Mouse (Mus musculus) lung, embryonic 16.5 days (tissue): ENCODE results near the gene Zfp661. TPM values are rescaled to one million over a fixed set of nuclear protein-coding genes. Genes with fewer than 3 reads are reported as not detected.

Experiments
- ATAC-seq: fragments of 200-750 bp; cut with Nextera tagmentation; 2 replicates; pipeline ENCODE4 v1.8.0; 2017; ENCODE audit warnings: low read depth, mild to moderate bottlenecking, moderate library complexity
- H3K27ac ChIP-seq: fragments of 300-500 bp; sonication (generic); 2 replicates; pipeline ENCODE4 v1.5.1; 2014; ENCODE audit warnings: mild to moderate bottlenecking, control low read depth, low read length
- H3K27me3 ChIP-seq: fragments of 300-500 bp; sonication (generic); 2 replicates; pipeline ENCODE4 v1.6.1; 2014; ENCODE audit warnings: low read depth, low read length, mixed read lengths; ENCODE audit not compliant: control insufficient read depth, insufficient read depth
- H3K36me3 ChIP-seq: fragments of 300-500 bp; sonication (generic); 2 replicates; pipeline ENCODE4 v1.6.1; 2014; ENCODE audit warnings: low read length; ENCODE audit not compliant: control insufficient read depth, insufficient read depth
- H3K4me1 ChIP-seq: fragments of 300-500 bp; sonication (generic); replicated peaks from 2 replicates; pipeline ENCODE4 v1.6.1; 2014; ENCODE audit warnings: low read length, mixed read lengths; ENCODE audit not compliant: control insufficient read depth, insufficient read depth
- H3K4me2 ChIP-seq: fragments of 300-500 bp; sonication (generic); 2 replicates; pipeline ENCODE4 v1.6.1; 2014; ENCODE audit warnings: low read depth, low read length, control low read depth
- H3K4me3 ChIP-seq: fragments of 300-500 bp; sonication (generic); 2 replicates; pipeline ENCODE4 v1.5.1; 2014; ENCODE audit warnings: mild to moderate bottlenecking, low read length, control low read depth
- H3K9ac ChIP-seq: fragments of 300-500 bp; sonication (generic); 2 replicates; pipeline ENCODE4 v1.6.1; 2014; ENCODE audit warnings: low read length, control low read depth
- H3K9me3 ChIP-seq: fragments of 300-500 bp; sonication (generic); 2 replicates; pipeline ENCODE4 v1.6.1; 2016; ENCODE audit warnings: low read length; ENCODE audit not compliant: control insufficient read depth
- WGBS: fragments of 180-500 bp; shearing (Covaris S2); extraction: QIAGEN DNeasy Blood & Tissue Kit; methylation state at CpG from one replicate; pipeline ENCODE4 v1.1.7; 2014; 5-methylcytosine and 5-hydroxymethylcytosine counted together
- polyA plus RNA-seq: library from polyadenylated mRNA; unstranded; fragments of >200 nt; fragmentation: Nextera tagmentation; extraction: Ambion mirVana; gene quantifications from 2 replicates; pipeline ENCODE4 v1.2.1, GENCODE M21; 2015

The Zfp661 gene
- polyA plus RNA-seq, 1 experiment from 2014 or later, result 4.3 TPM

DNA sequence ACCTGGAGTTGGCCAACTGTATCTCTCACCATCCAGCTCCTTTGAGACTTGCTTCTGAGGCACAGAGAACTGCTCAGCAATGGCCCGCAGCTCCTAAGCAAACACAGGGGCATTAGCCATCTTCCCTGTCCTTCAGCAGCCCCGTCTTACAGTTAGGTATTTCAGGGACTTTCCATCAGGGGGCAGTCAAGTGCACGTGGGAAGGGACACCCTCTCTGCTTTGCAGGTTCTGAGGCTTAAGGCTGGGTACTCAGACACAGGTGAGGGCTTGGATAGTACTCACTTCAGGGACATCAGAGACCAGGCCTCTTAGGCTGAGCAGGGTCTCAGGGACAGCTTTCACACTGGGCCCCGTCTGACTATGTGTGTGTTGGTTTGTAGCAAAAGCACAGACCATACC, 47.4 kb downstream of the Zfp661 start:
- no peak overlapping the region for H3K4me2 ChIP-seq
- H3K9ac ChIP-seq, result no peak overlapping the region
- no peaks in the 10 kb centered on the region for H3K9me3 ChIP-seq
- ATAC-seq, result no peak; the same call in 1 of the 2 replicates
- 16% methylated on average over 4 of the region's 4 CpGs for WGBS
- peaks cover 19% of the 10 kb centered on the region; the same call in 1 of the 2 replicates for H3K27me3 ChIP-seq
- H3K4me3 ChIP-seq, result no peak overlapping the region
- 0 out of 2 replicates have a peak, but pooled peaks cover 2% of the 10 kb centered on the region for H3K4me1 ChIP-seq
- H3K36me3 ChIP-seq, result no peaks in the 10 kb centered on the region
- no peak overlapping the region for H3K27ac ChIP-seq

DNA sequence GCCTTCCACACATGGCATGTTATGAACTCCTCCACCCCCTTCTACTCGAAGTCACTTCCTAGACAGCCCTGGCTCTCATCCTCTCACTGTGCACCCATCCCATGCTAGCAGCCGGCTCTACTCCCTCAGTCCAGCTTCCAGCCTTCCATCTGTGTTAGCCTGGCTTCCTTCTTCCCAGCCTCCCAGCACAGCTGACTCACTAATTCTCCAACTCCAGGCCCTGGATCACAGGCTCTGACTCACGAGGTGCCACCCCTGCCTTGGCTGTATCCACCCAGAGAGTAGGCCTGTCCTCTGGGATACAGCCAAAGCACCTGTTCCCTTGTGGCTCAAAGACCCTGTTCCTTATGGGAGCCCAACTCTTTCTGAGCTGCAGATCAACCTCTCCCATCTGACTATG, 49.3 kb downstream of the Zfp661 start:
- Histone ChIP-seq H3K4me1 (0 out of 2 replicates have a peak, but pooled peaks cover 2% of the 10 kb centered on the region), H3K4me2 (no peak overlapping the region), H3K27me3 (peaks cover 19% of the 10 kb centered on the region; the same call in 1 of the 2 replicates), H3K9me3 (no peaks in the 10 kb centered on the region), H3K36me3 (no peaks in the 10 kb centered on the region), H3K27ac (no peak overlapping the region), H3K9ac (no peak overlapping the region), H3K4me3 (no peak overlapping the region)
- ATAC-seq, result no peak
- 50% methylated on average over 3 of the region's 3 CpGs for WGBS

DNA sequence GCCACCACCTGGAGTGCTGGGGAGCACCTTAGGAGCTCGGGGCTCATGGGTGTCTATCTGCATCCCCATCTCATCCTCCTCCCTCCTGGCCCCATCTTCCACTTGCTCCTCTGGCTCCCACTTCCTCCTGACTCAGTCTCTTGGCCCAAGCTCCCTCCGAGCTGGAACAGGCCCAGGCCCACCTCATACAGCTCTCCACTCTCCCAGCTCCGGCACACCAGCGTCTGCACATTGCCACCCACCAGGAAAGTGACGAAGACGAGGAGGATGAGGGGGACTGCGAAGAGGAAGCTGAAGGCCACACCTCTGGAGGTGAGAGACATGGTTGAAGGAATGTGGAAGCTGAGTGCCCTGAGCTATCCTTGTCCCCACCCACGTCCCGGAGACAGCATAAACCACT, 51.5 kb downstream of the Zfp661 start:
- Histone ChIP-seq H3K36me3 (no peaks in the 10 kb centered on the region), H3K4me2 (no peak overlapping the region), H3K4me3 (no peak overlapping the region), H3K9me3 (no peaks in the 10 kb centered on the region), H3K9ac (no peak overlapping the region), H3K27me3 (peaks cover 3% of the 10 kb centered on the region; the same call in 1 of the 2 replicates), H3K27ac (no peak overlapping the region), H3K4me1 (no peaks in the 10 kb centered on the region)
- no peak for ATAC-seq
- 72% methylated on average over 9 of the region's 9 CpGs for WGBS

DNA sequence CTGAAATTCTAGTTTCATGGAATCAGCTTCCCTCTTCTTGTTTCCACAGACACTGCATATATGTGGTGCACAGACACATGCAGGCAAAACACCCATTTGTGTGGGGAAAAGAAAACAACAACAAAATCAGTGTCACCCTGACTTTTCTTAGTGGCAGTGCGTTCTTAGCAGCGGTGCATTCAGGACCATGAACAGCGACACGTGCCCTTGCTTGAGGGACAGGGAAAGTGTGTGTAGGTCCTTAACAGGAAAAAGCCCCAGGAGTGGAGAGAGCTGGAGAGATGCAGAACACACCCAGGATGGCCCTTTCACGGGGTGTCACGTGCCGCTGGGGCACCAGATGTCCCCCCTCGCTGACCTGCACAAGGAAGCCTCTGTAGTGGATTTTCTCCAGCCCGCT, 54.5 kb downstream of the Zfp661 start:
- WGBS, result 8% methylated on average over 9 of the region's 9 CpGs
- Histone ChIP-seq H3K9ac (no peak overlapping the region), H3K4me1 (no peaks in the 10 kb centered on the region), H3K4me3 (no peak overlapping the region), H3K27me3 (no peaks in the 10 kb centered on the region), H3K4me2 (no peak overlapping the region), H3K27ac (no peak overlapping the region), H3K9me3 (no peaks in the 10 kb centered on the region), H3K36me3 (no peaks in the 10 kb centered on the region)
- no peak for ATAC-seq

DNA sequence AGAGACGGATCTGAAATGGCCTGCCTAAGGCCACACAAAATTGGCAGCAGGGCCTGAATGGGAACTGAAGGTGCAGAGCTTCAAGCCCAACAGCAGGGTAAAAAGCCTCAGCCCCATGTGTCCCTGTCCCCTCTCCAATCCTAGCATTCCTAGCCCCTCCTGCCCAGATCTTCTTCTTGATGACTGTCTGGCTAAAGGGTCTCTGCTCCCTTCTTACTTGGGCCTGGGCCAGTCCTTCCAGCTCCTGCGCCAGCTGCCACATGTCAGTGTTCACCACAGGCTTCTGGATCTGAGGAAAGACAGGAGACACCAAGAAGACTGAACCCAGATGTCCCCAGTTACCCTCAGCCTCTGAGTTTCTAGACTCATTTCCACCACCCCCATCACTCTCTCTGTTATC, 55.3 kb downstream of the Zfp661 start:
- H3K36me3 ChIP-seq, result no peaks in the 10 kb centered on the region
- no peak overlapping the region for H3K9ac ChIP-seq
- H3K27me3 ChIP-seq, result no peaks in the 10 kb centered on the region
- no peaks in the 10 kb centered on the region for H3K9me3 ChIP-seq
- 69% methylated on average over 2 of the region's 2 CpGs for WGBS
- H3K4me1 ChIP-seq, result no peaks in the 10 kb centered on the region
- H3K4me2 ChIP-seq, result no peak overlapping the region
- no peak overlapping the region for H3K4me3 ChIP-seq
- no peak overlapping the region for H3K27ac ChIP-seq
- ATAC-seq, result 0 out of 2 replicates have a peak, but pooled peaks have one; percentile 34

DNA sequence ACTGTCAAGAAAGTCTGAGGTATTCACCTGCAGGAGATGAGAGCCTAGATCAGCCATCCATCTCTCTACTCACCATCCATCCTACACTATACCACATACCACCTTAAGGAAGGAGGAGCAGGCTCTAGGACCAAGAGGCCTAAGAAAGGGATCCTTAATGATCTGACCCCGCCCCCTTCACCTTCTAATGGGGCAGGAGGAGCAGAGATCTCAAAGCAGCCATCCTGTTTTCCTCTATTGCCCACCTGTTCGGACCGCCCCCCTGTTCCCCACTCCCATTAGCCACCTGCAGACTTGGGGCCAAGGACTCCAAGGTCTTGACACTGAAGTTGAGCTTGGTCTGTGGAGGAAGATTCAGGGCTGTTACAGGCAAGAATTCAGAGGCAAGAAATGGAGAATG, 56.5 kb downstream of the Zfp661 start:
- H3K9ac ChIP-seq, result no peak overlapping the region
- H3K27me3 ChIP-seq, result no peaks in the 10 kb centered on the region
- H3K9me3 ChIP-seq, result no peaks in the 10 kb centered on the region
- H3K36me3 ChIP-seq, result no peaks in the 10 kb centered on the region
- no peak overlapping the region for H3K27ac ChIP-seq
- no peak for ATAC-seq
- no peak overlapping the region for H3K4me3 ChIP-seq
- H3K4me2 ChIP-seq, result no peak overlapping the region
- 66% methylated on average over 3 of the region's 3 CpGs for WGBS
- H3K4me1 ChIP-seq, result no peaks in the 10 kb centered on the region

DNA sequence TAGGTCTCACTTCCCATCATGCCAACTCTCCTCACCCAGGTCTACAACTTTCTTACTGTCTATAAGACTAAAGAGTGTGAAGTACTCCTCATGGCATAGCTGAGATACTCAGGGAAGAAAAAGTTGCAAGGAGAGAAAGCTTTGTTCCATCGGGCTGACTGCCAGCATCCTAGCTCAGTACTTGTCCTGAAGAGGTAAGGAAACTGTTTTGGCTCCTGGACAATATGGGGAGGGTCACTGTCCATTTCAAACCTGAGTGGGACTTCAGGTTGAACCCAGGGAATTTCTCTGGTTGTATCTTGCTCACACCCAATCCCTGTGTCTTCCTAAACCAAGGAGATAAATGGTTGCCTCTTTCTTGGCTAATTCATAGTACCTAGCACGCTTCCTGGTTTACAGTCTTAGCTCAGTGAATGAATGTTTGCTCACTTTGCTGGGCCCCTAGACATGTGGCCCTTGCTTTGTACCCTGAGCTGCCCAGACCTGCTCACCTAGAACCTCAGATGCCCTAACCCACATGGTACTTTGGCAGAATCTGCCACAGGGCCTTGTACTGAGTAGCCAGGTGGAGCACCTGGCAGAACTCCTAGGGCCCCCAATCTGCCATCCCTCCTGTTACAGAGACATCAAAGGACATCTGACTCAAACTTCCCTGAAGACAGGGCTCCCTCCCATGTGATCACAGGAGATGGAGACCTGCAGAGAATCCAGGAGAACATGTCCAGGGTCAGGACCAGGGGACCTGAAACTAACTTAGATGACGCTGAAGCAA, 61.7 kb downstream of the Zfp661 start:
- Histone ChIP-seq H3K27ac (no peak overlapping the region), H3K27me3 (no peaks in the 10 kb centered on the region), H3K4me1 (peaks cover 15% of the 10 kb centered on the region), H3K36me3 (no peaks in the 10 kb centered on the region), H3K4me2 (no peak overlapping the region), H3K9ac (no peak overlapping the region), H3K9me3 (no peaks in the 10 kb centered on the region), H3K4me3 (no peak overlapping the region)
- no peak for ATAC-seq
- 77% methylated on average over 3 of the region's 3 CpGs for WGBS

Other genes starting within 250 kb of the Zfp661 start
- not detected in 2 replicates for gene Astl, start 248.5 kb downstream of the Zfp661 start, polyA plus RNA-seq
- gene Adra2b, start 223.9 kb downstream of the Zfp661 start, polyA plus RNA-seq, result 0.30 and 0.50 TPM in 2 replicates
- 0.30 and 0.38 TPM in 2 replicates for gene Gpat2, start 161.9 kb downstream of the Zfp661 start, polyA plus RNA-seq
- gene Fahd2a, start 142.5 kb downstream of the Zfp661 start, polyA plus RNA-seq, result 21.4 and 21.7 TPM in 2 replicates
- gene Kcnip3, start 65.0 kb downstream of the Zfp661 start, polyA plus RNA-seq, result 2.5 and 3.4 TPM in 2 replicates
- 3.4 and 3.5 TPM in 2 replicates for gene Prom2, start 45.6 kb downstream of the Zfp661 start, polyA plus RNA-seq
- gene Mrps5, start 128 bp upstream of the Zfp661 start, polyA plus RNA-seq, result 114 and 120 TPM in 2 replicates
- 21.4 and 30.2 TPM in 2 replicates for gene Mal, start 69.6 kb upstream of the Zfp661 start, polyA plus RNA-seq
- gene Mall, start 142.8 kb upstream of the Zfp661 start, polyA plus RNA-seq, result 5.3 and 6.5 TPM in 2 replicates
- 38.3 and 41.5 TPM in 2 replicates for gene Nphp1, start 201.8 kb upstream of the Zfp661 start, polyA plus RNA-seq
- 33.1 and 34.9 TPM in 2 replicates for gene Mtln, start 205.4 kb upstream of the Zfp661 start, polyA plus RNA-seq
- gene Bub1, start 244.8 kb upstream of the Zfp661 start, polyA plus RNA-seq, result 59.1 and 64.9 TPM in 2 replicates